15 mouse cellular contexts compared by ENCODE assay signal in genomic region chr8:111574016-111574415, GRCm38 (mm10). TPM values are rescaled to one million over a fixed set of nuclear protein-coding genes. Genes with fewer than 3 reads are reported as not detected.
DNase-seq lines count a peak whose midpoint lies in the region; ATAC-seq and TF ChIP-seq lines count a peak whose summit lies in the region.
"Had no signal": no experiment of that assay in that cellular context is flagged by ENCODE, and none has a peak within 500 bp of the region (broad histone marks: within the 10 kb centered on the region; RNA-seq: fewer than 3 reads in every experiment).

No protein-coding gene starts in this region.

- H3K36me3 ChIP-seq in heart, embryonic 13.5 days, result peaks cover 9% of the 10 kb centered on the region
- H3K36me3 ChIP-seq in testis, adult 2 months (ENCODE audit: control insufficient read depth, insufficient read depth, low read length), result no peaks in the 10 kb centered on the region
- H3K36me3 ChIP-seq in liver, embryonic 13.5 days, result 0 out of 2 replicates have a peak, but pooled peaks cover 3% of the 10 kb centered on the region
- H3K36me3 ChIP-seq: heart, embryonic 15.5 days; neural tube, embryonic 12.5 days had no signal

- H3K4me2 ChIP-seq in heart, embryonic 13.5 days, result peak overlapping the region; percentile 61
- H3K4me2 ChIP-seq in liver, embryonic 13.5 days, result peak overlapping the region; percentile 74

- no peaks in the 10 kb centered on the region for H3K9me3 ChIP-seq in heart, embryonic 13.5 days
- H3K9me3 ChIP-seq in liver, embryonic 13.5 days (replicated peaks), result no peaks in the 10 kb centered on the region
- H3K9me3 ChIP-seq: heart, embryonic 15.5 days; neural tube, embryonic 12.5 days had no signal

- DNase-seq in heart, adult 8-10 months (ENCODE audit: low spot score), result no peak
- DNase-seq in testis, postnatal 10 days (ENCODE audit: low spot score), result no peak
- no peak for DNase-seq in liver, embryonic 13.5 days
- DNase-seq in urinary bladder, adult 2 months (ENCODE audit: low spot score), result no peak
- no peak for DNase-seq in urinary bladder, postnatal 4 days (ENCODE audit: low spot score in 2 of 2)
- DNase-seq in kidney, postnatal 14 days, result no peak
- DNase-seq: adrenal gland, adult 2 months; cerebellum, adult 9-10 months; kidney, adult 18-20 months; thymus, adult 18-20 months had no signal

- TF ChIP-seq CTCF in testis, adult 2 months (IDR thresholded peaks at IDR 0.05; ENCODE audit: control insufficient read depth, insufficient read depth, insufficient replicate concordance, low read depth, low read length), result no peak

- no peak for TF ChIP-seq POLR2A in testis, adult 2 months (IDR thresholded peaks at IDR 0.05; ENCODE audit: control insufficient read depth, low read depth, low read length)

- H3K27me3 ChIP-seq in heart, embryonic 13.5 days (replicated peaks), result no peaks in the 10 kb centered on the region
- H3K27me3 ChIP-seq in testis, adult 2 months (ENCODE audit: control insufficient read depth, insufficient read depth, low read length), result no peaks in the 10 kb centered on the region
- H3K27me3 ChIP-seq in liver, embryonic 13.5 days, result no peaks in the 10 kb centered on the region
- H3K27me3 ChIP-seq: heart, embryonic 15.5 days; neural tube, embryonic 12.5 days; Patski had no signal

- peaks cover 38% of the 10 kb centered on the region for H3K4me1 ChIP-seq in heart, embryonic 13.5 days
- peaks cover 12% of the 10 kb centered on the region for H3K4me1 ChIP-seq in testis, adult 2 months (ENCODE audit: control insufficient read depth, insufficient read depth, low read length)
- H3K4me1 ChIP-seq in liver, embryonic 13.5 days (replicated peaks), result peaks cover 56% of the 10 kb centered on the region

- peak; percentile 15; the same call in 1 of the 2 replicates for ATAC-seq in heart, embryonic 13.5 days (ENCODE audit: extremely low read depth, insufficient number of reproducible peaks, low FRiP score, low TSS enrichment)
- peak; percentile 49 for ATAC-seq in liver, embryonic 13.5 days (ENCODE audit: low read depth)
- ATAC-seq: Patski had no signal

- H3K27ac ChIP-seq in heart, embryonic 13.5 days (replicated peaks), result no peak overlapping the region
- no peak overlapping the region; the same call in 1 of the 2 replicates for H3K27ac ChIP-seq in testis, adult 2 months (ENCODE audit: control insufficient read depth, insufficient read depth, low read depth, low read length)
- H3K27ac ChIP-seq in liver, embryonic 13.5 days, result peak overlapping the region; percentile 81
- H3K27ac ChIP-seq: heart, embryonic 15.5 days; neural tube, embryonic 12.5 days had no signal

- no peak overlapping the region for H3K9ac ChIP-seq in heart, embryonic 13.5 days
- H3K9ac ChIP-seq in liver, embryonic 13.5 days, result peak overlapping the region; percentile 67
- H3K9ac ChIP-seq: heart, embryonic 15.5 days had no signal

- WGBS in heart, embryonic 13.5 days, result 52% methylated on average over 2 of the region's 2 CpGs
- WGBS in liver, embryonic 13.5 days (ENCODE audit: insufficient replicate concordance), result 29% methylated on average over 2 of the region's 2 CpGs

- no peak overlapping the region for H3K4me3 ChIP-seq in heart, embryonic 13.5 days
- H3K4me3 ChIP-seq in testis, adult 2 months (ENCODE audit: control insufficient read depth, low read depth, low read length), result peak overlapping the region; percentile 66
- peak overlapping the region; percentile 52 for H3K4me3 ChIP-seq in liver, embryonic 13.5 days (replicated peaks)
- H3K4me3 ChIP-seq: neural tube, embryonic 12.5 days had no signal

RNA-seq across cellular contexts. Expression of gene Znrf1, which starts 38.1 kb away (rescaled TPM):
- 19.7 and 20.1 TPM in 2 replicates for polyA plus RNA-seq in heart, embryonic 13.5 days (2015; fragmentation: Nextera tagmentation; extraction: Ambion mirVana)
- total RNA-seq in heart, adult 8-10 months (2022), result 10 to 100 TPM; 52.7 to 71.3 (median 59.2) TPM
- polyA plus RNA-seq in testis, adult 2 months (2012; rRNA removed), result 95.0 and 99.3 TPM in 2 replicates
- 5.3 and 5.7 TPM in 2 replicates for polyA plus RNA-seq in liver, embryonic 13.5 days (2015; fragmentation: Nextera tagmentation; extraction: Ambion mirVana)
- 74.4 and 89.9 TPM in 2 replicates for polyA plus RNA-seq in urinary bladder, adult 2 months (2012; rRNA removed)

RNA-seq across cellular contexts. Expression of gene Wdr59, which starts 52.1 kb away (rescaled TPM):
- polyA plus RNA-seq in heart, embryonic 13.5 days (2015; fragmentation: Nextera tagmentation; extraction: Ambion mirVana), result 3.6 and 4.3 TPM in 2 replicates
- total RNA-seq in heart, adult 8-10 months (2022), result 1 to 10 TPM; 6.5 to 7.4 (median 7.0) TPM
- polyA plus RNA-seq in testis, adult 2 months (2012; rRNA removed), result 5.4 and 5.8 TPM in 2 replicates
- polyA plus RNA-seq in liver, embryonic 13.5 days (2015; fragmentation: Nextera tagmentation; extraction: Ambion mirVana), result 1.8 and 2.5 TPM in 2 replicates
- 6.9 and 7.0 TPM in 2 replicates for polyA plus RNA-seq in urinary bladder, adult 2 months (2012; rRNA removed)

RNA-seq across cellular contexts. Expression of gene Ldhd, which starts 56.2 kb away (rescaled TPM):
- 0.44 and 0.65 TPM in 2 replicates for polyA plus RNA-seq in heart, embryonic 13.5 days (2015; fragmentation: Nextera tagmentation; extraction: Ambion mirVana)
- total RNA-seq in heart, adult 8-10 months (2022), result 10 to 100 TPM; 48.8 to 58.2 (median 54.8) TPM
- polyA plus RNA-seq in testis, adult 2 months (2012; rRNA removed), result 6.5 and 18.8 TPM in 2 replicates
- 0.10 and 0.13 TPM in 2 replicates for polyA plus RNA-seq in liver, embryonic 13.5 days (2015; fragmentation: Nextera tagmentation; extraction: Ambion mirVana)
- 15.3 and 20.2 TPM in 2 replicates for polyA plus RNA-seq in urinary bladder, adult 2 months (2012; rRNA removed)
